Mouse (Mus musculus) adrenal gland, postnatal 10 days (tissue): Measurements from ENCODE around the gene Zfp503. TPM values are rescaled to one million over a fixed set of nuclear protein-coding genes. Genes with fewer than 3 reads are reported as not detected.

Experiments used
- DNase-seq: peaks from one replicate; pipeline ENCODE4 v3.0.0; 2021; ENCODE audit warnings: mixed read lengths
- long read RNA-seq, 2 experiments: library from polyadenylated mRNA; stranded (forward); transcript quantifications; one replicate each; pipeline ENCODE4 v2.0.0; 2021
- total RNA-seq, 2 experiments: library from RNA; stranded (reverse); gene quantifications; 2 replicates each; pipeline ENCODE4 v1.2.3; 2021

Gene Zfp503
- 10 to 100 TPM; 17.9 to 25.1 TPM for total RNA-seq
- long read RNA-seq, experiment 1, partial matches to known transcripts: 0 of 18 reads
- long read RNA-seq, experiment 1, other reads (novel, unspliced or antisense): 18 of 18 reads
- long read RNA-seq, experiment 2, partial matches to known transcripts: 5 of 5 reads
- long read RNA-seq, experiment 2, other reads (novel, unspliced or antisense): 0 of 5 reads

GRCm38 (mm10) chr14:21989291-21989913 is at the start of gene Zfp503:
Zfp503 (minus strand) TSS chr14:21989601.
- DNase-seq: peak; percentile 75

GRCm38 (mm10) chr14:22037498-22038131 is 48.2 kb upstream of the Zfp503 start:
- no peak for DNase-seq

GRCm38 (mm10) chr14:22036802-22037497 is 47.5 kb upstream of the Zfp503 start:
- no peak for DNase-seq

GRCm38 (mm10) chr14:22036338-22036737 is 46.9 kb upstream of the Zfp503 start:
- no peak for DNase-seq

- peak; percentile 86 for DNase-seq
These were observed 46.5 kb upstream of the Zfp503 start for GRCm38 (mm10) chr14:22035900-22036299.

- no peak for DNase-seq
These were observed 34.1 kb upstream of the Zfp503 start for GRCm38 (mm10) chr14:22023533-22023932.

GRCm38 (mm10) chr14:22020885-22021284 is 31.5 kb upstream of the Zfp503 start:
- DNase-seq: peak; percentile 71

- DNase-seq: peak; percentile 9
These were observed 30.8 kb upstream of the Zfp503 start for GRCm38 (mm10) chr14:22019949-22020845.

GRCm38 (mm10) chr14:22019252-22019948 is 30.0 kb upstream of the Zfp503 start, which contains the start of gene Lrmda:
Lrmda (plus strand) TSS chr14:22019712.
- peak; percentile 87 for DNase-seq

GRCm38 (mm10) chr14:22017011-22017410 is 27.6 kb upstream of the Zfp503 start:
- no peak for DNase-seq

GRCm38 (mm10) chr14:22014781-22015180 is 25.4 kb upstream of the Zfp503 start:
- DNase-seq: peak; percentile 10

- DNase-seq: no peak
These were observed 24.9 kb upstream of the Zfp503 start for GRCm38 (mm10) chr14:22014315-22014714.

GRCm38 (mm10) chr14:22007006-22007405 is 17.6 kb upstream of the Zfp503 start:
- no peak for DNase-seq

GRCm38 (mm10) chr14:22004943-22005342 is 15.5 kb upstream of the Zfp503 start:
- no peak for DNase-seq

- DNase-seq: no peak
These were observed 14.2 kb upstream of the Zfp503 start for GRCm38 (mm10) chr14:22003631-22004030.

- no peak for DNase-seq
These were observed 13.8 kb upstream of the Zfp503 start for GRCm38 (mm10) chr14:22003231-22003630.

- no peak for DNase-seq
These were observed 10.2 kb upstream of the Zfp503 start for GRCm38 (mm10) chr14:21999588-21999987.

GRCm38 (mm10) chr14:21995031-21995754 is 5.8 kb upstream of the Zfp503 start:
- DNase-seq: peak; percentile 89

- DNase-seq: peak; percentile 68
These were observed 4.9 kb upstream of the Zfp503 start for GRCm38 (mm10) chr14:21994061-21994990.
